Mouse (Mus musculus): ENCODE results near the gene Apol8.

The Apol8 gene

DNA sequence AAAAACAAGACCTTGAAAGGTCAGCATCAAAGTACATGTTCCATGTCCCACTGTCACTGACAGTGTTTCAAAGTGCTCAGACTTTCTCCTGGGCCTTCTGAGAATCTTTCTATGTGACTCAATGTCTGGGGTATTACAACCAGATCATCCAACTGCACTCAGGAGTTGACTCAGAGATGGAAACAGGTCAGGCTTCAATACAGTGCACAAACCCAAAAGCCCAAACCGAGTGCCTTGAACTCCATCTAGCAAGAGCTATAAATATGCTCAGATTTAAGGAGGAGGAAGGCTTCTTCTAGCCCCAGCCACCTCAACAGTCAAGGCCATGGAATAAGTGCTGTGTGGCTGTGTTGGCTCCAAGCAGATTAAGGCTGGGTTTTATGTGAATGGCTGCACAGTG lies 29.0 kb upstream of the Apol8 start:
- DNase-seq (ENCODE audit: low spot score) = no peak

DNA sequence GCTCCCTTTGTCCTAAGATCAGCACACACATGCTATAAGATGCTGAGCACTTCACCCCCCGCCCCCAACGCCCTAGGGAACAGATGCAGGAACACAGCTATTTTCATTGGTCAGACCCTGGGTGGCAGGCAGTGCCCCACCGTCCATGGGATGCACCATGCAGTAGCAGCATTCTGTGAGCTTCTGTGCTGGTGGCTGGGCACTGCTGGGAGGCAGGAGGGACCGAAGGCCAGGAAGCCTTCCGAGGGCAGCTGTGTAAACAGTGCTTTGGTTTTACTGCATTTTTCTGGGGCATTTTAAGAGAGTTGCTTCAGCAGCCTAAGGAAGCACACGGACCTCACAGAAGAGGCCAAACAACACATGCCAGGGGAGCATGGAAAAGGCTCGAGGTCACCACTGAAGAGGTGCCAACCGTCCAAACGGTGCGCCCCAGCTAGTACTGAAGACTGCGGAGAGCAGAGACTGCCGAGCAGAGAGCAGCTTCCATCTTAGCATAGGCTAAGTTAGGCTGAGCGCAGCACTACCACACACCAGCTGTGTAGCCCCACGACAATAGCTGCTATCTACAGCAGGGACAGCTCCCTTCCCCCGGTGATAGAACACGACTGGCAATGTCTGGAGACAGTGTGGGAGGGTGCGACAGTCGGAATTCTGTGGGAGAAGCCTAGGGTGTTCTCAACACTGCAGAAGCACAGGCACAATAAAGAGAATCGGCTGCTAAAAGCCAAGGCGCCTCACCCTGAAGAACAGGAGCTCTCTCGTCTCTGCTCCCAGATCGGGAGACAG lies 27.4 kb upstream of the Apol8 start:
- no peak for DNase-seq (ENCODE audit: low spot score)

DNA sequence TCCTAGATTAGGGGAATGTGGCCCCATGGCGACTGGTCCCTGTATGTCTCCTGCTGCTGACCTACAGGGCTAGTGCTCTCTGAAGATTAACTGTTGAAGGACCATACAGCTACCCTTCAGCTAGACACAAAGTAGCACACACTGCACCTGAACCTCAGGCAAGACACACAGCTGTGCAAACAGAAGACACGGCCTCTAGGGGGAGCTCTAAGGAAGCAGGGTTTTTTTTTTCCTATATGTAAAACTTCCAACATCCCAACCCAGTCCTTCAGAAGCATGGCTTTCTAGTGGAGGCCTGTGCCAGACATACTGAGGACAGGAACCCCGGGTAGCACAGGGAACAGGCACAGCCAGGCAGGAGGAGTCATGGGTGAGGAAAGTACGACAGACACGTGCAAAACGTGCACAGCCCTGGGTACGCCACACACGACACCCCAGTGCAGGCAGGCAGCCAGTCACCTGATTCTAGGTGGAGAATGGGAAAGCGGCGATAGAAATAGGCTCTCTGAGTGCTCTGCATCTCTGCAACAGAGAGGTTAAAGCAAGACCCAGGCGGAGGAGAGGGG lies 25.7 kb upstream of the Apol8 start:
- DNase-seq (ENCODE audit: low spot score) = peak; percentile 70

DNA sequence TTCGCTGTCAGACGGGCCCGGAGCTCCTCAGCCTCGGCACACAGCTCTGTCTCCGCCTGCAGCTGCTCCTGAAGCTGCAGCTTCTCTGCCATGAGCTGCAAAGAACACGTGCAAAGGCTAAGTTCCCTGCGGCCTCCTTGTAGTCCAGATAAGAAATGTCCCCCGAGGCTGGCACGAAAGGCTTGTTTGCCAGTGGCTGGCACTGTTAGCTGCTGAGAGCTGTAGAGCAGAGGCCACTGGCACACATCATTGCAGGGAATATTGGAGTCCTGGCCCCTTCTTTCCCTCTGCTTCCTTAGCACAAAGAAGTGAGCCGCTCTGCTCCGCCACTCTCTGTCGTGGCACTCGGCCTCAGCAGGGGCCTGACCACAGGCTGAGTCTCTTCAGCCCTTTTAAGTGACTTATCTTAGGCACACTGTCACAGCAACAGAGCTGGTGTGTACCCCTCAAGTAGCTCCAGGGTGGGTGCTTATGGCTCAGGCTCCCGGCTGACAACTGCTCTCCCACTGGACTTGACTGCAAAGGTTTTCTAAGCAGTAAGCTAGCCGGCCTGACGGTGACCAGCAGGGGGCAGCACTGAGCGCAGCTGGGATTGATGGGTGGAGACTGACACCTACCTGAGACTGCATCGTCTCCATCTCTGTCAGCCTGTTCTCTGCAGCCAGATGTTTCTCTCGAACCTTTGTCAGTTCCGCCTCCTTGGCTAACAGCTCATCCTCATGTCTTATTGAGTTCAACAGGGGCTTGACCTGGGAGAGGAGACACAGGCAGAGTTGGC lies 18.6 kb upstream of the Apol8 start:
- peak; percentile 86 for DNase-seq (ENCODE audit: low spot score)

DNA sequence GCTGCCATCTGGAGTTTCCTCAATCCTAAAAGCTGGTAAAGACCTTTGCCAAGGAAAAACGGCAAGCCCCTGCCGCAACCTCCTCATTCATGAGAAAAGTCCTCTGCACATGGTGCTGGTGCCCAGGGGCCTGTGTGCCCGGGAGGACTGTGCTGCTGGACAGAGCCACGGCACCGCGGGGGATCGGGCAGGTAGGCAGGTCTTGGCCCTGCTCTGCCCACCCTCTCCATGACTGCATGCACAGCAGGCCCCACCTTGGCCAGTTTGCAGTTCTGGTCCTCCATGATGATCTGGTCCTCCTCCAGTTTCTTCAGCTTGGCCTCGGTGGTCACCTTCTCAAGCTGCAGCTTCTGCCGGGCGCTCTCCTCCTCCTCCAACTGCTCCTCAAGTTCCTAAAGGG lies 17.5 kb upstream of the Apol8 start:
- no peak for DNase-seq (ENCODE audit: low spot score)

DNA sequence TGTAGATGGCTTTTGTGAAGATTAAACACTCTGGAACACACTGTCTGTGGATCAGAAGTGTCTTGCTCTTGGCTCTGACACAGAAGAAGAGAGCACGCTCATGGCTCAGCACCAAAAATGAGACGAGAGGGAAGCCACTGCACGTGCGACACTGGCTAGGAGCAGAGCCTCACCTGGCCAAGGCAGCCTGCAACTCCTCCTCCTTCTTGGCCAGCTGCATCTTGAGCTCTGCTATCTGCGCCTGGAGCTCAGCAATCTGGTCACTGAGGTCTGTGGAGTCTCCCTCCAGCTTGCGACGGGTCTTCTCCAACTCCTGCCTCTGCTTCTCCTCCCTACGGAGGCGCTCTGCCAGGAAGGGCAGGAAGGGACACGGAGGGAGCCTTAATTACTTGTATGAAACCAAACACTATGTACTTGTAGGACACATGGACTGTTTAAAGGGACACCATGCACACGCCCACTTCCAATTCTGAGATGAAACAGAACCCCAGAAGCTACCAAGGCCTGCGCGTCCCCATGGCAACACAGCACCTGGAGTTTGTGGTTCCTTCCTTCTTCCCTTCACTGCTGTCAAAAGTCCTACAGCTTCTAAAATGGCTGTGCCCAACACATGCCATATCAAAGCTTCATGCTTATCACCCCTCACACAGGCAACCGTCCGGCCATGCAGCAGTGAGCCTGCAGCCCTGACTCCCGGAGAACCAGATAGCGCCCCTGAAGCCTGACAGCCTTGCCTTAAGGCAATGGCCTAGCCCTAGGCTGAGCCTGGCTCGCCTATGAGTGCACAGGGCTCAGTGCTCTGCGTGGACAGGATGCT lies 16.5 kb upstream of the Apol8 start:
- DNase-seq (ENCODE audit: low spot score) = peak; percentile 84

DNA sequence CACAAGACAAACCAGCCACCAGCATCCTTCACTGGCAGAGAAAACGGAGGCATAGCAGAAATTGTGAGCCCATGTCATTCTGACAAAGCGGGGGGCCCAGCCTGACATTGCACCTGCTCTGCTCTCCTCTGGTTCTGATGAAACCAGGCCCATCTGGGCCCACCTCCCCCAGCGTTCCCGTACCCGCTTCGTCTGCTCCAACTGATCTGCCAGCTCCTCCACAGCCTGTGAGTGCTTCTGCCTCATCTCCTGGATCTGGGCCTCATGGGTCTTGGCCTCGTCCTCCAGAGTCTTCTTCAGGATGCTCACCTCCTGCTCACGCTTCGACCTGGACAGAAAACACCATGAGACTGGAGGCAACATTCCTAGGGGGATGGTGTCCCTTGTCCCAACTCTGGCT lies 14.1 kb upstream of the Apol8 start:
- no peak for DNase-seq (ENCODE audit: low spot score)

DNA sequence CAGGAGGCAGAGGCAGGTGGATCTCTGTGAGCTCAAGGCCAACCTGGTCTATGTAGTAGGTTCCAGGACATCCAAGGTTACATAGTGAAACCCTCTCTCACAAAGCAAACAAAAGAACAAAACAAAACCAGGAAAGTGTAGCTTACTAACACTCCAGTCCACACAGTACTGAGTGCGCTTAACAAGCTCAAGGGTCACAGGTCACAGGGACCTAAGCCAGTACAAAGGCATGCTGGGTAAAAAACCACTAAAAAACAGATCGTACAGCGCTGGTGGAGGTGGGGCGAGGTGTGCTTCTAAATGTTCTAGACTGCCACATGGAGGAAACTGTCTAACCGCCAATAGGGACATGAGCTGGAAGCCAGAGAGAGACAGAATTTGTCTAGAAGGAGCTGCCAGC lies 13.5 kb upstream of the Apol8 start:
- no peak for DNase-seq (ENCODE audit: low spot score)

DNA sequence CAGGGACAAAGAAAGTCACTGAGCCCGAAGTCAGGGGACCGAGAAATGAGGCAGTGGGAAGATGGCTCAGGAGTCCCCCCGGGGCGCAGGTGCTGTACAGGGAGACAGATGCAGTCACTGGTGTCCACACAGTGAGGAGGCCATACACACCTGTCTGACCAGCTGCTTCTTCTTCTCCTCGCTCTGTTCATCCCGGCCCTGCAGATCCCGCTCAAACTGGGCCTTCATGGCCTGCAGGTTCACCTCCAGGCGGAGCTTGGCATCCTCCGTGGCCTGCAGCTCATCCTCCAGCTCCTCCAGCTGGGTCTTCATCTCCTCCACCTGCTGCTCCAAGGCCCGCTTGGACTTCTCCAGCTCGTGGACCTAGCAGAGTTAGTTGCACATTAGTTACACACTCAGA lies 10.2 kb upstream of the Apol8 start:
- no peak for DNase-seq (ENCODE audit: low spot score)

DNA sequence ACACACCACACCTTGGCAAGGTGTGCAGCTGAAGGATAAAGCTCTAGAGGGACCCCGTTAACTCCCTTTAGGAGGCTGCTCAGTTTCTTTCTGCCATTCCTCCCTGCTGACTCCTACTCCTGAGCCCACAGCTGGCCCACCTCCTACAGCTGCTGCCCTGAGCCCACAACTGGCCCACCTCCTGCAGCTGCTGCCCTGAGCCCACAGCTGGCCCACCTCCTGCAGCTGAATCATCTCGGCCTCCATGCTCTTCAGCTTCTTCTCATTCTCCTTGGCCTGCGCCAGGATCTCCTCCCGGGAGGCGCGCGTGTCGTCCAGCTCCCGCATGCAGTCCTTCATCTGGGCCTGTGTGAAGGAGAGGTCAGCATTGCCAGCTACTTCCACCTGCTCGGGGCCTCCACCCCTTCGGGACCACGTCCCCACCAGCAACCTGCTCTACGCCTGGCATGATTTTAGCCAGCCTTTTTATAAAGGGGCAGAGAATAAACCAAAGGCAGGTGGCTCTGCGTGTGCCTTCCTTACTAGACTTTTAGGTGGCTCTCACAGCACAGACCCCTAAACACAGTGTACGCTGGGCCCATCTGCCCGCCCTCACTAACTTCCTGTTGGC lies 8.8 kb upstream of the Apol8 start:
- no peak for DNase-seq (ENCODE audit: low spot score)

DNA sequence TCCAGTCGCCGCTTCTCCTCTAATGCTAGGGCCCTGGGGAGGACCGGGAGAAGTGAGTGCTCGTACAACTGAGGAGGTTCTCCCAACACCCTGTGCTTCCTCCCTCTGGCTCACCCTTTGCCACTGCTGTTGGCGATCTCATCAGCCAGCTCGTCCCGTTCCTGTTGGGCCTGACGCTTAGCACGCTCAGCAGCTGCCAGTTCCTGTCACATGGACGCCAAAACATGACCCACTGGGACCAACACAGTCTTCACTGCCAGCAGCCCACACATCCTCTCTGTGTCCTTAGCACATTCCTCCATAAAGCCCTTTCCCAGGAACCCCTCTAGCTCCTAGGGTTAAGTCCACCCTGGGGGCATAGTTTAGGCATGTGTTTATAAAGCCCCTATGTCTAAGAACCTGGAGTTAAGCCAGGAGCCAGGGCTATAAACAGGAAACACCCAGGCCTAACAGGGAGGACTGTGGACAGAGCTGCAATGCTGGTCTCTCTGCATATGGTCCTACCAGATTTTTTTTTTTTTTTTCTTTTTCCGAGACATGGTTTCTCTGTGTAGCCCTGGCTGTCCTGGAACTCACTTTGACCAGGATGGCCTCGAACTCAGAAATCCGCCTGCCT lies 7.7 kb upstream of the Apol8 start:
- DNase-seq (ENCODE audit: low spot score) = peak; percentile 40

DNA sequence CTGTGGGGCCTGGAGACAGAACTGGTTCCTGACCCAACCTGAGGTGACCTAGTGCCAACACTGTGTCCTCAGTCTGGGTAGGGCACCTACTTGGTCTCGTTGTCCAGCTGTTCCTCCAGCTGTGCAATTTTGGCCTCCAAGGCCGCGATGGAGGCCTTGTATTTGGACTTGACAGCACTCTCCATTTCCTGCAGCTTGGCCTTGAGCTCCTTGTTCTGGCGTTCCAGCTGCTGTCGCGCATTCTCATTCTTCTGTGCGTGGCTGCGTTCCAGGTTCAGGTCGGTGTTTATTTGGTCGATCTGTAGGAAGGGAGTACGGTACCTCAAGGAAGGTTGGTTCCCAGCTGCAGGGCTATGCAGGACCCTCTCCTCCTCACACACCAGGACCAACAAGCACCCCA lies 6.9 kb upstream of the Apol8 start:
- no peak for DNase-seq (ENCODE audit: low spot score)

DNA sequence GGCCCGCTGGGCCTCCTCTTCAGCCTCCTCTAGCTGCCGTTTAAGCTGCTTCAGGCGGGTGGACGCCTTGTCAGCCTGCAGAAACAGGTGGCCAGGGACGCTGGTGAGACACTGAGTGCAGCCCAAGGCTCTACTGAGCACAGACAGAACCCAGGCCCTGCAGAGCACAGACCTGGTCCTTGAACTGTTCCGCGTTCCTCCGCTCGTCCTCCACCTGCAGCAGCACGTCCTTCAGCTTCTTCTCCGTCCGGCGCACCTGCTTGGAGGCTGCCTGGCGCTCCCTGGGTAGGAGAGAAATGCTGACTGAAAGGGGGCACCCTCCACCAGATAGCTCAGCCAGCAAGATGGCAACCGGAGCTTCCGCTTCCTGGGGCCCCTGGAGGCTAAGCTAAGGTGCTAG lies 6.2 kb upstream of the Apol8 start:
- DNase-seq (ENCODE audit: low spot score) = no peak

DNA sequence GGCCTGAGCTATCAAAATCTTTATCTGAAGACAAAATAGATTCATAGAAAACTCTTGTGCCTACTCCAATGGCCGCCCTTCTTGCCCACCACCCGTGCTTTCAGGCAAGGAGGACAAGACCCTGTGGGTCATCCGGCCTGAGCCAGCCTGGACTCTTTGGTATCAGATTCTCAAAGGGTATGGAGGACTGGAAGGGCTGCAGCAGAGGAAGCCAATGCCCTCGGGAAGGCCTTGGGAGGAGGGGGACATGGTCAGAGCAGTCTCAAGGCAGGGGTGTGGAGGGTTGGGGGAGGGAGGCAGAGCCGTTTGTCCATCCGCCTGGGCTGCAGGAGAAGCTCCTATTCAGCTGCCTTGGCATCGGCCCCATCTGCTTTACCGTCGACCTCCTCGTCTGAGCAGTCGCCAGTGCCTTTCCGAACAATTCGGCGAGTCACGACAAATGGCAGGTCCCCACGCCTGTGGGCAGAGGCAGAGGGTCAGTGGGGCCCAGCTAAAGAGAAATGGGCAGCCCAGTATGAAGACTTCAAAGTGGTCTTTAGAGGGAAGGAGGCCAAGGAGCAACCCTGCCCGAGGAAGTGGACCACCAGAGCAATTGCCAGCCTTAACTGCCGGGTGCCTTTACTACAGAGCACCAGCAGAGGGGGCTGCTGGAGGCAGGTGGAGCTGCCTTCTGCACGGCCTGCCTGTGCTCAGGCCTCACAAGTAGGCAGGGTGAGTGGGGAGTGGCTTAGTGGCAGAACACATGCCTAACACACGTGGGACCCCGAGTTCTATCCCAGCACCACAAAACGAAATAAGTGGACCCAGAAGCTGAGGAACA lies 5.0 kb upstream of the Apol8 start:
- peak; percentile 76 for DNase-seq (ENCODE audit: low spot score)

DNA sequence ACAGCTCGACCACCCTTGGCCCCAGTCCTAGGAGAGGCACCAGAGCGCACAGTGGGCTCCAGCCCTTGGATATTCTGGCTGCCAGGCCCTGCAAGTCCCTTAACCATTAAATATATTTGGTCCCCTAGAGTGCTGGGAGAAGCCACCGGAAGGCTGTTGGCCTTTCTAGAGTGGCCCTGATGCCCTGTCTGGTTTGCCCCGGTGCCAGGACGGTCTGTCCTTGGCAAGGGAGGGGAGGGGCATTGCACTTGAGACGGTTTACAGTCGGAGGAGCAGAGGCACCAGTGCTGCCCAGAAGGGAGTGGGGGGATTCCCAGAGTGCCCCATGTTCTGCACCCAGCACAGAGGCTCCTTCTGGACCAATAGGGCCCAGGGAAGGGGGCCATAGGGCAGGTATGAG lies 4.3 kb upstream of the Apol8 start:
- no peak for DNase-seq (ENCODE audit: low spot score)

DNA sequence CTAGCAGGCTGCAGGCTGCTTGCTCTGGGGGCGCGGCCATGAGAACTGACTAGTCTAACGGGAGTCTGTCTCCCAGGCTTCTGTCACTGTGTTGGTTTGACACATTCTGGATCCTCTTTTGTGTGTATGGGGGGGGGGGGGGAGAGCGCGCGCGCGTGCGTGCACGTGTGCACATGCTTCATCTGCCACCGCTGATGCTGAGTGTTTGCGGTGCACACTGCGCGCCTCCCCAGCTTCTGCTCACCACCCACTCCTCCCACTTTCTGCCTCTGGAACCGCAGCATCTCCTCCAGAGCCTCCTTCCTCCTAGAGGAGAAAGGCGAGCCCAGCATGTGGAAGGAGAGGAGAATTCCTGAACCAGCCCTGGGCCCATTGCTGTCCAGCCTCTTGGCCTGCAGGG lies 3.2 kb upstream of the Apol8 start:
- DNase-seq (ENCODE audit: low spot score) = no peak

DNA sequence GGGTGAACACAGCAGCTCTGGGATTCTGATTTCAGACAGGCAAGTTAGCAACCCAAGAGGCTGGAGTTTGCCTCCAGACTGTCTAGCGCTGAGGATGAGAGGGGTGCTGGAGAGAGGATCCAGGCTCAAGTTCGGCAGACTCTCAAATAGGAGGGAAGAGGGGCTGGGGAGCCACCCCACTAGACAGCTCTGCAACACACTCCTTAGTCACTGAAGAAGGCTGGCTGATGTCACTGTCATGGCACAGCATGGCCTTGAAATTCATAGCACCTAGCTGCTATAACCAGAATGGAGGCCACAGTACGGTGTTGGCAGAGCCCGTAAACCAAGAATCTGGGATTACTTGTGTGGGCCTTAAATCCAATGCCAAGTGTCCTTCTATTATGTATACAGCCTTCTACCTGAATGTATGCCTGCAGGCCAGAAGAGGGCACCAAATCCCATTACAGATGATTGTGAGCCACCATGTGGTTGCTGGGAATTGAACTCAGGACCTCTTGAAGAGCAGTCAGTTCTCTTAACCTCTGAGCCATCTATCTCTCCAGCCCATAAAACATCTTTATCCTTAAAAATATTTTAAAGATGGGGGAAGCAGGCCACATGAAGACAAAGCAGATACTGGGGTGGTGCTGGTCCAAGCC lies 903 bp upstream of the Apol8 start:
- DNase-seq (ENCODE audit: low spot score) = no peak

DNA sequence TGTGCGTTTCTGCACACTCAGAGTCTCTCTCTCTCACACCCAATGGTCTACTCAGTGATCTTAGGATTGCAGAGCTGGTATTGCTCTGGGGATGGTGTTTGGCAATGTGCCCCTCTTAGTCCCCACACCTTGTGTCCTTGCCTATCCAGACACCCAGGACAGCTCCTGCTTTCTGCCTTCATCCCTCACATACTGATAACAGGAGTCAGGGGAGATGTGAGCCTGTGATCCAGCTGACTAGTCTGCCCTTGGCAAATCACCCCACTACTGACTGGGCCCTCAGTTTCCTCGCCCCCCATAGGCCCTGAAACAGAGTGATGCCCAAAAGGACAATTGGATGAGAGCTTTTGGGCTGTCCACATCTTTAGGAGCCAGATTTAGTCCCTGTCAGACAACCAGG lies 722 bp downstream of the Apol8 start:
- no peak for DNase-seq (ENCODE audit: low spot score)

DNA sequence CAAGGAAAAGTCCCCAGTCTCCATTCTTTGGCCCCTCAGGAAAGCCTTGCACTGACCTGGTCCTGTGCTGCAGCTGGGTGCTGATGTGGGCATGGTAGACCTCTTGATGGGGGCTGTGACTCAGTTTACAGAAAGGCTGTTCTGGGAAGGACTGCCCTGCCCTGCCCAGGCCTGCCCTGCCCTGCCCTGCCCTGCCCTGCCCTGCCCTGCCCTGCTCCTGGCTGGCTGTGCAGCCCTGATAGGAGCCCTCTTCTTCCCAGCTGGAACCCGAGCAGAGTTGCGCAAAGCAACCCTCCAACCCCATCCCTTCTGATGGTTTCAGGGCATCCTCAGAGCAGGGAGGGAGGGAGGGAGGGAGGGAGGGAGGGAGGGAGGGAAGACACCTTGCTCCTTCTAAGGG lies 1.7 kb downstream of the Apol8 start:
- DNase-seq (ENCODE audit: low spot score) = no peak

DNA sequence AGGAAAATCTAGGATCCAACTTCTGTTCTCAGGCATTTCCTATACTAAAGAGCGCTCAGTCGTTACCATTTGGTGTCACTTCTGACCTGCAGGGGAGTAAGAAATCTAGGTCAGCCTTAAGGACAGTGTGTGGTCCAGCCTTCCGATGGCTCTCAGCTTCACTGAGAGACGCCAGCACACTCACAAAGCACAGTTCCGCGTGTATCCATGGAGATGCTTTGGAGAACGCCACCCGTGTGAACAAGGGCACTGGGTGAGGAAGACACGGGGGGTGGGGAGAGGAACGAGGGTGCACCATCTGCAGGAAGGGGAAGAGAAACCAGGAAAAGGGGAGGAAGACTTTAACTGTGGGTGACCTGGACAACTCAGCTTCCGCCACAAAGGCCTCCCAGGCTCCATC lies 4.4 kb downstream of the Apol8 start:
- no peak for DNase-seq (ENCODE audit: low spot score)
